Mouse (Mus musculus): Measurements from ENCODE around the gene Inpp5a.

The Inpp5a gene

GRCm38 (mm10) chr7:139369501-139370088 is 19.3 kb upstream of the Inpp5a start:
- DNase-seq (ENCODE audit: low read depth, low spot score): no peak

DNA sequence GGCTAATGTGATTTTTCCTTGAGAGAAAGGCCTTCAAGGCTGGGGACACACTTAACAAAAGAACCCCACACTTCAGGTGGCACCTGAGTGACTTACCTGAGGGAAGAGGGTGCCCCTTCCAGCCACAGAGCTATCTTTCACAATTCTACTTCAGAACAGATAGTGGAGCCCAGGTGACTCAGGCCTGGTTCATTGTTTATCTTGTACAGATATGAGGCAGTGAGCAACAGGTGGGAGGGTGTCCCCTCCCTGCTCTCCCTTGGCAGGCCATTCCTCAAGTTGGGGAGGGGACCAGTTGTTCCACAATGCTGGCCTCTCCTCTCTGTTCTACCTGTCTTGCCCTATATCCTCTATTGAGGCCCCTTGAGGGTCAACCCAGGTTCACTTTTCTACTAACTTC is 17.5 kb upstream of the Inpp5a start:
- DNase-seq (ENCODE audit: low read depth, low spot score): no peak

- no peak for DNase-seq (ENCODE audit: low read depth, low spot score)
Observed at GRCm38 (mm10) chr7:139377381-139377780, 11.5 kb upstream of the Inpp5a start.

DNA sequence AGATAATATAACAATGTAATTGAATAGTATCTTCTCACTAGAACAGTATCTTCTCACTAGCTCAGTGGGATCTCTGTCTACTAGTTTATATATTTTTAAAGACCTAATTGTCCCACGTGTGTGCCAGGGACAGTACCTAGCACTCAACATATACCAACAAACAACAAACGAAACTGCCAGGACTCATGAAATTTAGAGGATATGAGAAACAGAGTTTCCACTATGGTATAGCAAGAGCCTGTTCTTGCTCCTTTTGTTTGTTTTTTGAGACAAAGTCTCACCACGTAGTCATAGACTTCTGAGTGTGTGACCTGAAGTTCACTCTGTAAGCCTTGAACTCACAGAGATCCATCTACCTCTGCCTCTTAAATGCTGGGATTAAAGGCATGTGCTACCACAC is 10.6 kb upstream of the Inpp5a start:
- DNase-seq (ENCODE audit: low read depth, low spot score): no peak

DNA sequence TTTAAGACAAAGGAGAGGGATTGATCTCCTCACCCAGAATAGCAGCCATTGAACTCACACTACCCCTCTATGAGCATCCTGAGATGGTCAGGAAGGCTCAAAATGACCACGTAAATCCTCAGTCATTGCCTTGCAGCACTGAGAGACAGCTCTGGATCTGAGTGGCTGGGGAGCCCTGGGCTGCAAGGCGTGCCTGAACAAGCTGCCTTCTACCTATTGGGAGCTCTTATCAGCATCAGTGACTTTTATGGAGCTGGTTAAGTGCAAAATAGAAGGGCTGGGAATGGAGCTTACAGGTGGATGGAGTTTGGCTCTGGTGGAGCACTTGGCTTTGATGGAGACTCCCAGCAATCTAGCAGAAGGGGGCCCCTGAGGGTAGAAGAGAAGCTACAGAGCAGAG is 9.2 kb upstream of the Inpp5a start:
- DNase-seq (ENCODE audit: low read depth, low spot score): no peak

DNA sequence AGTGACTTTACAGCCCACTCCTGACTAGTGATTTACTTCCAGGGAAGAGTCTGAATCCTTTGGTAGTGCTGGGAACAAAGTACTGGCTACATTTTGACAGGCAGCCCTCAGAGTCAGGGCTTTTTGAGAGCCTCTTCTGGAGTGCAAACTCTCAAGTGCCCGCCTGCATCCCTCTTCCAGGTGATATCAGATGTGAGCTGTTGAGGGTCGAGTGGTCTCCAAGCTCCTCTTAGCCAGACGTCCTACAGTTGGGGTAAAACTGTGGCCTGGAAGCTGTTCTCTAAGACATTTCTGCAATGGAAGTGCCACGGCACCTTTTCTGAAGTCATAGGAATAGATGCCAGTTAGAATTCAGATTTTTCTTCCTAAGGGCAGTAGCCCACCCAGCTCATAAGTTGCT is 8.7 kb upstream of the Inpp5a start:
- no peak for DNase-seq (ENCODE audit: low read depth, low spot score)

GRCm38 (mm10) chr7:139381877-139382276 is 7.0 kb upstream of the Inpp5a start:
- DNase-seq (ENCODE audit: low read depth, low spot score): no peak

- no peak for DNase-seq (ENCODE audit: low read depth, low spot score)
Observed at GRCm38 (mm10) chr7:139382796-139383195, 6.1 kb upstream of the Inpp5a start.

GRCm38 (mm10) chr7:139384500-139384899 is 4.4 kb upstream of the Inpp5a start:
- DNase-seq (ENCODE audit: low read depth, low spot score): no peak

GRCm38 (mm10) chr7:139384916-139385530 is 3.9 kb upstream of the Inpp5a start:
- DNase-seq (ENCODE audit: low read depth, low spot score): no peak

DNA sequence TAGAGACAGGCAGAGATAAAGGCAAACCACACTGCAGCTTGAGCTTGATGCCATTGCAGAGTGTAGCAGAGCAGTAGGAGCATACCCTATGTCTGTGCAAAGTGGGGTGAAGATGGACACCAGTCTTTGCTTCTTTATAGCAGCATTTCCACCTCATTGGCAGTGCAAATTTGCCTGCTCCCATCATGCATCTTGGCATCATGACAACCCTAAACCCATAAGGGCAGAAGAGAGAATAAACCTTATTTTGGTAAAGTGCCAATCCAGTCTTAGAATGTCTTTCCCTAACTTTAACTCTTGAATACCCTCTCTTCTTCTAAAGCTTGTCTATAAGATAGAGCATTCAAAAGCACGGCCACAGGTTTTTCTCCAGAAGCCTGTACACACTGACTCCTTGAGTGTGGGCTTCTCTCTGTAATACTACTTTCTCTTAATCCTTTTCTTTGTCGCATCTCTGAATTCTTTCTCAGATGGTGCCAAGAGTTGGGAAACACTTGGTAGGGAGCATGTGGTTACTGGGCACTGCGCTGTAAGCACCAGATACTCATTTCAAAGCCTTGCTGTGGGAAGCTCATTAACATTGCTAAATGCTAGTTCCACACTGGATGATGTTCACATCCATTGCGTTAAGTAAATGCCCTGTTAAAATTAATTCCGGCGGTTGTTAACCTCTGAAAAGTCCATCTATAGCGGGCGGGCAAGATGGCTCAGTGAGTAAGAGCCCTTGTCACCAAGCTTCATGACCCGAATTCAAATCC is 1.8 kb upstream of the Inpp5a start:
- DNase-seq (ENCODE audit: low read depth, low spot score): no peak

DNA sequence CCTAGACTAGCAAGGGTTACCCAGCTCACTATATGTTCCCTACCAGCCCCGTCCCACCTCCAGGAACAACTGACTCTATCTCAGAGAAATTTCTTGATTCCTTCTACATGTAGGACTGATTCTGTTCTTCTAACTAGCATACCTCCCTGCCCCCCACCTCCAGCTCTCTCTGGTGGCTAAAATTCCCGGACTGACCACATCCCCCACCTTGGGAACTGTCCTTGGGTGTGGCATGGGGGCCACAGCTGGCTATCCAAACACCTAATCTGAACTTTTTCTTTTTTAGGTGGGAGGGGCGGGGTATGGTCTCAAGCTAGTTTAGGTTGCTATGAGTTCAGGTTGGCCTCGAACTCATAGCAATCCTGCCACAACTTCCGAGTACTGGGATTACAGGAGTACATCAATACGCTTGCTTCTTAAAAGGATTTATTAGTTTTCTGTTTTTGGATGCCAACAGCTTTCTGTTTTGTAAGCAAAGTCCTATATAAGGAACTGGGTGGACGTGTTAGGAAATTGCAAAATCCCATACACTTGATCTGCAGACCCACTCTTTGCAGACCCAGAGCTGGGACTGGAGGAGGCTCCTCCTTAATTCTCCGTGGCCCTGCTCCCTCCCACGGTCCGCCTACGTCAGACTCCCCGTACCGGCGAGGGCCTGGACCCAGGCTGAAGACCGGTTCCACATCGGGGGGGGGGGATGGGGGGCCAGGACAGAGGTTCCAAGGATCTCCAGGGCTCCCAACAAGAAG is 814 bp upstream of the Inpp5a start:
- DNase-seq (ENCODE audit: low read depth, low spot score): no peak

GRCm38 (mm10) chr7:139389213-139389761 is 378 bp downstream of the Inpp5a start:
- DNase-seq (ENCODE audit: low read depth, low spot score): no peak

DNA sequence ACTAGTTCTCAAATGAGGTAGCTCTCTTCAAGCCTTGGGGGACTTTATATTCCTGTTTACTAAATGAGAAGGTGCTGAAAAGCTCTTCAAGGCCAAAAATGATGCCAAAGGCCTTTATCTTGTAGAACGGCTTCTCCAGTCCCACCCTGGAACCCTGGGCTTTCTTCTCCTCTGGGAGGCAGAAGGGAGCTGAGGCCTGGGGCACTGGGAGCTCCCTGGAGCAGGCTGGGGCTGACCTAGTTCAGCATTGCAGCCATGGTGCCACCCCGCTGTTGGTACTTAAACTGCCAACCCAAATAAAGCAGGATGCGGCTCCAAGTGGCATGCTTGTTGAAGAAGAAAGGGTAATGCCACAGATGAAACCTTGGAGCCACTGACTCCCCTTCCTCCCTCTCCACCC is 1.5 kb downstream of the Inpp5a start:
- DNase-seq (ENCODE audit: low read depth, low spot score): no peak

DNA sequence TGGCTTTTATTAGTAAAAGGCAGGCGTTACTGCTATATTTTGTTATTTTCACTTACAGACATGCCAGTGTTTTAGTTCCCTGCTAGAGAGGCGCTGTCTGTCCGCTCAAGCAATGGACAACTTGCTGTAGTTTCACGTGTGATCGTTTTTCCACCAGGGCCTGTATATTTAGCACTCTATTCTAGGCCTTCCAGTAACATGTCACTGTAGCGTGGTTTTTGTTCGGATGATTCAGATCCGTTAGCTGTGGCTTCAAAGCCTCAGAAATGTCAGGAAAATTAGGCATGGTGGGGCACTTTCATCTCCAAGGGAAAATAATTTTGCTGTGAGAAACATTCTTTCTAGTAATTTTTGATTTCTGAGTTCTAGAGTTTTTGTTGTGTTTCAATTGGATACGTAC is 2.0 kb downstream of the Inpp5a start:
- DNase-seq (ENCODE audit: low read depth, low spot score): no peak

GRCm38 (mm10) chr7:139391691-139392090 is 2.8 kb downstream of the Inpp5a start:
- DNase-seq (ENCODE audit: low read depth, low spot score): no peak

DNA sequence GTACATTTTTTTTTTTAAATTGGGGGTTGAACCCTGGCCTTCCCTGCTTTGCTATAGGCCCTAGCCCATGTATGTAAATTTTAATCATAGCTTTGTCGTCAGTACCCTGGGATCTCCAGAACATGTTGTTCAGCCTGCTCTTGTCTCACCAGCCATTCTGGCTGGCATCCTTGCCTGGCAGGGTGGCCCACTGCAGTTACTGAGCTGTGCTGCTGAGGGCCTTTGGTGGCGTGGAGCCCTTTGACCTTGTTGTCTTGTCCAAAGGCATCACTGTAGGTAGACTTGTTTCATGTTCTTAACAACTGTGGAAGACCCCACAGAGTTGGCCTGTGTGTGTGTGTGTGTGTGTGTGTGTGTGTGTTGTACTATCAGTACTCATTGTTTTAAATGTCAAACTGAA is 3.2 kb downstream of the Inpp5a start:
- DNase-seq (ENCODE audit: low read depth, low spot score): no peak

DNA sequence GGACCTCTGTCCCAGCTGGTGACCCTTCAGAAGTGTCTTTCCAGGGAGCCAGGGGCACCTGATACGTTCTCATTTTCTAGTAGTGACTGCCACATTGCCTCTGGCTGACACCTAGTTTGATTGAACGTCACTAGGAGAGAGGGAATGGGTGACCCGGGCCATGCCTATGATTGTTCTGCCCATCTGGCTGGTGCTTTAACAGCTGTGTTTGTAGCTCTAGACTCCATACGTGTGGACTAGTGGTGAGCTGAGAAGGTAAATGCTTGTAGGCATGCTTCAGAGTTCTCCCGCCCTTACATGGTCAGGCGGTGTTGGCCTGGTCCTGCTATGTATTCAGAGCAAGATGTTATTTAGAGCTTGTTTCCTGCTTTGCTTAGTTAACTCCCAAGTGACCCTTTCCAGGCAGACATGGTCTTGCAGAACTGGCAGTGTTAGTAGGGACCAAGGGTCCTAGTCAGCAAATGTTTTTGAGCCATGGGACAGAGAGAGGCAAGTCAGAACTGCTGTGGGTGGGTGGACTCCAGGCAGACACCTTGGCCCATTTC is 3.9 kb downstream of the Inpp5a start:
- no peak for DNase-seq (ENCODE audit: low read depth, low spot score)

- DNase-seq (ENCODE audit: low read depth, low spot score): no peak
Observed at GRCm38 (mm10) chr7:139397521-139397920, 8.6 kb downstream of the Inpp5a start.

GRCm38 (mm10) chr7:139398111-139398510 is 9.2 kb downstream of the Inpp5a start:
- DNase-seq (ENCODE audit: low read depth, low spot score): no peak

GRCm38 (mm10) chr7:139398530-139399021 is 9.7 kb downstream of the Inpp5a start:
- DNase-seq (ENCODE audit: low read depth, low spot score): no peak

GRCm38 (mm10) chr7:139399572-139399971 is 10.7 kb downstream of the Inpp5a start:
- DNase-seq (ENCODE audit: low read depth, low spot score): no peak
